Mouse (Mus musculus): ENCODE measurements around the gene C130074G19Rik. TPM values are rescaled to one million over a fixed set of nuclear protein-coding genes. Genes with fewer than 3 reads are reported as not detected.

The C130074G19Rik gene
- total RNA-seq, 2 experiments from 2014 or later: 33.0 to 36.5 TPM

- DNase-seq (ENCODE audit: low spot score in 2 of 2): no peak
- intact Hi-C loops (cut with DNase I): no loop called here
Observed at GRCm38 (mm10) chr1:184881211-184881610, 1.8 kb downstream of the C130074G19Rik start.

GRCm38 (mm10) chr1:184878860-184879259 lies 4.2 kb downstream of the C130074G19Rik start:
- peak in 1 of 2 experiments; percentile 30 for DNase-seq (ENCODE audit: low spot score in 2 of 2)
- intact Hi-C loops (cut with DNase I): no loop called here

- peak in 1 of 2 experiments; percentile 94 for DNase-seq (ENCODE audit: low spot score in 2 of 2)
- intact Hi-C loops (cut with DNase I): loop anchor here (1.0 kb wide), 1 partner anchor 20 kb away; no protein-coding TSS in a partner anchor
Observed at GRCm38 (mm10) chr1:184877306-184877705, 5.7 kb downstream of the C130074G19Rik start.

GRCm38 (mm10) chr1:184873910-184874309 lies 9.1 kb downstream of the C130074G19Rik start:
- intact Hi-C loops (cut with DNase I): no loop called here
- no peak for DNase-seq (ENCODE audit: low spot score in 2 of 2)

GRCm38 (mm10) chr1:184872069-184872819 lies 10.8 kb downstream of the C130074G19Rik start:
- no peak for DNase-seq (ENCODE audit: low spot score in 2 of 2)
- intact Hi-C loops (cut with DNase I): no loop called here

- DNase-seq (ENCODE audit: low spot score in 2 of 2): no peak
- intact Hi-C loops (cut with DNase I): no loop called here
Observed at GRCm38 (mm10) chr1:184871506-184871905, 11.5 kb downstream of the C130074G19Rik start.

GRCm38 (mm10) chr1:184870646-184871385 lies 12.2 kb downstream of the C130074G19Rik start:
- DNase-seq (ENCODE audit: low spot score in 2 of 2): no peak
- intact Hi-C loops (cut with DNase I): no loop called here

GRCm38 (mm10) chr1:184869939-184870565 lies 13.0 kb downstream of the C130074G19Rik start:
- intact Hi-C loops (cut with DNase I): no loop called here
- DNase-seq (ENCODE audit: low spot score in 2 of 2): no peak

GRCm38 (mm10) chr1:184867640-184868120 lies 15.3 kb downstream of the C130074G19Rik start:
- DNase-seq (ENCODE audit: low spot score in 2 of 2): no peak
- intact Hi-C loops (cut with DNase I): no loop called here

GRCm38 (mm10) chr1:184864381-184864801 lies 18.6 kb downstream of the C130074G19Rik start:
- DNase-seq (ENCODE audit: low spot score in 2 of 2): no peak
- intact Hi-C loops (cut with DNase I): no loop called here

GRCm38 (mm10) chr1:184862636-184863035 lies 20.4 kb downstream of the C130074G19Rik start:
- intact Hi-C loops (cut with DNase I): no loop called here
- DNase-seq (ENCODE audit: low spot score in 2 of 2): no peak

GRCm38 (mm10) chr1:184861551-184861950 lies 21.5 kb downstream of the C130074G19Rik start:
- intact Hi-C loops (cut with DNase I): no loop called here
- DNase-seq (ENCODE audit: low spot score in 2 of 2): no peak

GRCm38 (mm10) chr1:184860276-184860675 lies 22.7 kb downstream of the C130074G19Rik start:
- intact Hi-C loops (cut with DNase I): no loop called here
- DNase-seq (ENCODE audit: low spot score in 2 of 2): no peak

GRCm38 (mm10) chr1:184858253-184858652 lies 24.8 kb downstream of the C130074G19Rik start:
- intact Hi-C loops (cut with DNase I): no loop called here
- no peak for DNase-seq (ENCODE audit: low spot score in 2 of 2)

- intact Hi-C loops (cut with DNase I): loop anchor here (1.0 kb wide), 1 partner anchor 20 kb away; no protein-coding TSS in a partner anchor
- peak in 1 of 2 experiments; percentile 82 for DNase-seq (ENCODE audit: low spot score in 2 of 2)
Observed at GRCm38 (mm10) chr1:184857216-184857615, 25.8 kb downstream of the C130074G19Rik start.

- DNase-seq (ENCODE audit: low spot score in 2 of 2): no peak
- intact Hi-C loops (cut with DNase I): loop anchor here (2.0 kb wide), 2 partner anchors 29 to 39 kb away; partner anchors contain the start of gene C130074G19Rik
Observed at GRCm38 (mm10) chr1:184853922-184854321, 29.1 kb downstream of the C130074G19Rik start.

- intact Hi-C loops (cut with DNase I): loop anchor here (2.0 kb wide), 2 partner anchors 29 to 39 kb away; partner anchors contain the start of gene C130074G19Rik
- DNase-seq (ENCODE audit: low spot score in 2 of 2): peak; percentile 51 to 71
Observed at GRCm38 (mm10) chr1:184853339-184853738, 29.7 kb downstream of the C130074G19Rik start.

- peak; percentile 79 to 91 for DNase-seq (ENCODE audit: low spot score in 2 of 2)
- intact Hi-C loops (cut with DNase I): loop anchor here (2.0 kb wide), 2 partner anchors 31 to 41 kb away; partner anchors contain the start of gene C130074G19Rik
Observed at GRCm38 (mm10) chr1:184851741-184852618, 31.0 kb downstream of the C130074G19Rik start.

GRCm38 (mm10) chr1:184851166-184851565 lies 31.9 kb downstream of the C130074G19Rik start:
- no peak for DNase-seq (ENCODE audit: low spot score in 2 of 2)
- intact Hi-C loops (cut with DNase I): no loop called here

All from left cerebral cortex, postnatal 25 days (tissue).